Comparison of ENCODE assay signal across 11 mouse cellular contexts in genomic region chr12:100995607-100996377, GRCm38 (mm10). TPM values are rescaled to one million over a fixed set of nuclear protein-coding genes. Genes with fewer than 3 reads are reported as not detected.
A peak's percentile ranks its signal among the peaks of the same experiment; 100 is the strongest.
DNase-seq lines count a peak whose midpoint lies in the region; ATAC-seq and TF ChIP-seq lines count a peak whose summit lies in the region.
"Had no signal": no experiment of that assay in that cellular context is flagged by ENCODE, and none has a peak within 500 bp of the region (broad histone marks: within the 10 kb centered on the region; RNA-seq: fewer than 3 reads in every experiment).

No protein-coding gene starts in this region.

- no peak overlapping the region for H3K4me2 ChIP-seq in embryonic facial prominence, embryonic 13.5 days
- no peak overlapping the region for H3K4me2 ChIP-seq in kidney, postnatal 0 days (ENCODE audit: low read length)
- H3K4me2 ChIP-seq in myocyte (ENCODE audit: low read depth): peak overlapping the region; percentile 64
- H3K4me2 ChIP-seq: heart, embryonic 13.5 days had no signal

- peak overlapping the region; percentile 49 for H3K27ac ChIP-seq in layer of hippocampus, adult 2 months
- peak overlapping the region; percentile 39; the same call in 1 of the 2 replicates for H3K27ac ChIP-seq in embryonic facial prominence, embryonic 13.5 days
- no peak overlapping the region for H3K27ac ChIP-seq in kidney, postnatal 0 days
- H3K27ac ChIP-seq: heart, embryonic 13.5 days had no signal

- WGBS in embryonic facial prominence, embryonic 13.5 days: 21% methylated on average over 16 of the region's 16 CpGs
- WGBS in kidney, postnatal 0 days: 48% methylated on average over 16 of the region's 16 CpGs

- ATAC-seq in embryonic facial prominence, embryonic 13.5 days (ENCODE audit: insufficient number of reproducible peaks, insufficient read depth, low FRiP score, low TSS enrichment, low read depth): no peak
- 0 out of 2 replicates have a peak, but pooled peaks have one; percentile 47 for ATAC-seq in kidney, postnatal 0 days (replicated peaks; ENCODE audit: low FRiP score, low read depth)

- H3K4me3 ChIP-seq in layer of hippocampus, adult 2 months: no peak overlapping the region
- H3K4me3 ChIP-seq in embryonic facial prominence, embryonic 13.5 days: no peak overlapping the region
- H3K4me3 ChIP-seq in kidney, postnatal 0 days (replicated peaks; ENCODE audit: low read depth, low read length): no peak overlapping the region
- H3K4me3 ChIP-seq in myocyte: no peak overlapping the region
- H3K4me3 ChIP-seq: erythroblast, embryonic 14.5 days; heart, embryonic 13.5 days had no signal

- TF ChIP-seq CTCF in layer of hippocampus, adult 2 months (conservative IDR thresholded peaks at IDR 0.05): no peak
- TF ChIP-seq CTCF in kidney, postnatal 0 days (IDR thresholded peaks at IDR 0.05; ENCODE audit: low read depth): no peak

- no peak for TF ChIP-seq POLR2A in myocyte (IDR thresholded peaks at IDR 0.05; ENCODE audit: insufficient read length, low read depth)

- H3K9me3 ChIP-seq in embryonic facial prominence, embryonic 13.5 days: no peaks in the 10 kb centered on the region
- no peaks in the 10 kb centered on the region for H3K9me3 ChIP-seq in kidney, postnatal 0 days (replicated peaks; ENCODE audit: low read length)
- H3K9me3 ChIP-seq: heart, embryonic 13.5 days had no signal

- no peak overlapping the region for H3ac ChIP-seq in myocyte (ENCODE audit: control insufficient read depth, insufficient read length)

- H3K9ac ChIP-seq in embryonic facial prominence, embryonic 13.5 days: no peak overlapping the region
- no peak overlapping the region for H3K9ac ChIP-seq in kidney, postnatal 0 days (ENCODE audit: low read depth, low read length)
- H3K9ac ChIP-seq: heart, embryonic 13.5 days had no signal

- peaks cover 44% of the 10 kb centered on the region for H3K4me1 ChIP-seq in embryonic facial prominence, embryonic 13.5 days
- peaks cover 32% of the 10 kb centered on the region; the same call in 1 of the 2 replicates for H3K4me1 ChIP-seq in kidney, postnatal 0 days (replicated peaks; ENCODE audit: insufficient read depth, low read length)

- no peaks in the 10 kb centered on the region for H3K36me3 ChIP-seq in embryonic facial prominence, embryonic 13.5 days
- H3K36me3 ChIP-seq in kidney, postnatal 0 days (ENCODE audit: insufficient read depth, low read length): no peaks in the 10 kb centered on the region
- H3K36me3 ChIP-seq in myocyte (ENCODE audit: control insufficient read depth, insufficient read depth): no peaks in the 10 kb centered on the region
- H3K36me3 ChIP-seq: heart, embryonic 13.5 days had no signal

- H3K27me3 ChIP-seq in embryonic facial prominence, embryonic 13.5 days: peaks cover 35% of the 10 kb centered on the region
- H3K27me3 ChIP-seq in kidney, postnatal 0 days (ENCODE audit: insufficient read depth, low read length): no peaks in the 10 kb centered on the region
- H3K27me3 ChIP-seq in myocyte (ENCODE audit: control insufficient read depth, insufficient read depth, insufficient read length): no peaks in the 10 kb centered on the region

- peaks cover 13% of the 10 kb centered on the region for H3K79me2 ChIP-seq in myocyte (ENCODE audit: control insufficient read depth, insufficient read depth)

- DNase-seq in layer of hippocampus, adult 2 months (ENCODE audit: low spot score in 2 of 2): no peak
- DNase-seq in layer of hippocampus, adult 9-10 months (ENCODE audit: low spot score): no peak
- DNase-seq in kidney, postnatal 0 days (ENCODE audit: low spot score): no peak
- DNase-seq in heart, postnatal 4 days: no peak
- DNase-seq in spleen, postnatal 10 days (ENCODE audit: low spot score in 2 of 2): no peak
- no peak for DNase-seq in adrenal gland, adult 2 months
- DNase-seq: lung, postnatal 14 days had no signal

TF ChIP-seq in myocyte, 11 proteins besides CTCF, POLR2A, EP300 and RAD21:
- TF ChIP-seq MAX (IDR thresholded peaks at IDR 0.05; ENCODE audit: low read depth) (no peak), TCF12 (IDR thresholded peaks at IDR 0.05; ENCODE audit: insufficient read depth, poor library complexity, severe bottlenecking) (peak; percentile 61), TCF3 (IDR thresholded peaks at IDR 0.05; ENCODE audit: insufficient read length, low read depth) (peak; percentile 59), MYOG (IDR thresholded peaks at IDR 0.05; ENCODE audit: control insufficient read depth in 1 of 3, insufficient read depth in 1 of 3, insufficient read length in 2 of 3, low read depth in 2 of 3) (peak; percentile 46 to 93 (median 74)), E2F4 (IDR thresholded peaks at IDR 0.05; ENCODE audit: insufficient read depth) (no peak), POLR2AphosphoS2 (IDR thresholded peaks at IDR 0.05; ENCODE audit: insufficient read length, low read depth) (no peak), USF1 (IDR thresholded peaks at IDR 0.05; ENCODE audit: low read depth) (peak; percentile 75), REST (IDR thresholded peaks at IDR 0.05; ENCODE audit: insufficient read depth, insufficient read length) (no peak), MYOD1 (IDR thresholded peaks at IDR 0.05; ENCODE audit: control insufficient read depth in 1 of 3, insufficient read length in 2 of 3, low read depth in 2 of 3) (peak; percentile 40 to 83 (median 80)), CEBPB (IDR thresholded peaks at IDR 0.05; ENCODE audit: insufficient read depth, poor library complexity, severe bottlenecking) (no peak), SRF (IDR thresholded peaks at IDR 0.05; ENCODE audit: control insufficient read depth, insufficient read length, low read depth) (no peak)
TF ChIP-seq in myocyte: peak in this region for 5.

RNA-seq across cellular contexts. Expression of gene Ccdc88c, which starts 33.1 kb away (rescaled TPM):
- 10 to 100 TPM; 24.3 to 33.7 TPM for total RNA-seq in layer of hippocampus, adult 2 months (2021)
- polyA plus RNA-seq in embryonic facial prominence, embryonic 13.5 days (2015; fragmentation: Nextera tagmentation; extraction: Ambion mirVana): 4.5 and 5.5 TPM in 2 replicates
- polyA plus RNA-seq in kidney, postnatal 0 days (2015; fragmentation: Nextera tagmentation; extraction: Ambion mirVana): 7.6 and 7.8 TPM in 2 replicates
- 18.0 TPM for polyA plus RNA-seq in myocyte (2012; fragmentation: generic; extraction: Trizol)
- 10 to 100 TPM; 10.9 to 11.4 TPM for total RNA-seq in heart, postnatal 4 days (2021)
- 1 to 10 TPM; 1.8 to 2.2 TPM for total RNA-seq in adrenal gland, adult 2 months (2021)
- 1.3 and 1.5 TPM in 2 replicates for polyA plus RNA-seq in adrenal gland, adult 2 months (2012; rRNA removed)
